Mouse (Mus musculus): ENCODE measurements around the gene Zfp667.
"Not testable (repeated sequence)": the region's sequence is repeated elsewhere in the genome, so short reads cannot be mapped to it uniquely, and the experiment has no call there.

DNA sequence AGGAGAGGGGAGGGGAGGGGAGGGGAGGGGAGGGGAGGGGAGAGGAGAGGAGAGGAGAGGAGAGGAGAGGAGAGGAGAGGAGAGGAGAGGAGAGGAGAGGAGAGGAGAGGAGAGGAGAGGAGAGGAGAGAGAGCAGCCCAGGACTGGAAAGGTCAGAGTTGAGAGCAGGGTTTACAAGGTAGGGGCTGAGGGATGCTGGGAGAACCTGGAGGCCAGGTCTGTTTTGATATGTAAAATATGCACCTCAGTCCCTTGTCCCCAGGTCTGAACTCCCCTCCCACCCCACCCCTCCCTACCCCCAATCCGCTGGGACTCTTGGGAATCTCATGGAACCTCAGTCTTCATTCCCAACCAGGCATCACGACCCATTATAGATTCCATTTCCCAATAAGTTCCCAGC is 26.4 kb upstream of the Zfp667 start:
- not testable (repeated sequence) for TF ChIP-seq CTCF (conservative IDR thresholded peaks at IDR 0.05; ENCODE audit: low read length); POU5F1 (IDR thresholded peaks at IDR 0.05; ENCODE audit: borderline replicate concordance, low read length)

Data from E14TG2a.4 (cell line).